Mouse (Mus musculus) neural tube, embryonic 12.5 days (tissue): Measurements from ENCODE around the gene Klhl23. TPM values are rescaled to one million over a fixed set of nuclear protein-coding genes. Genes with fewer than 3 reads are reported as not detected.

Source experiments
- ATAC-seq: fragments of 200-750 bp; cut with Nextera tagmentation; 2 replicates; pipeline ENCODE4 v1.8.0; 2017; ENCODE audit warnings: low read depth, mild to moderate bottlenecking, moderate TSS enrichment, moderate library complexity; ENCODE audit not compliant: low FRiP score
- H3K27ac ChIP-seq: fragments of 300-500 bp; sonication (generic); 2 replicates; pipeline ENCODE4 v1.5.1; 2016
- H3K27me3 ChIP-seq: fragments of 300-500 bp; sonication (generic); replicated peaks from 2 replicates; pipeline ENCODE4 v1.6.1; 2016; ENCODE audit warnings: mild to moderate bottlenecking
- H3K36me3 ChIP-seq: fragments of 300-500 bp; sonication (generic); 2 replicates; pipeline ENCODE4 v1.6.1; 2016; ENCODE audit warnings: mild to moderate bottlenecking
- H3K4me1 ChIP-seq: fragments of 300-500 bp; sonication (generic); 2 replicates; pipeline ENCODE4 v1.6.1; 2016
- H3K4me2 ChIP-seq: fragments of 300-500 bp; sonication (generic); replicated peaks from 2 replicates; pipeline ENCODE4 v1.6.1; 2016; ENCODE audit warnings: mild to moderate bottlenecking
- H3K4me3 ChIP-seq: fragments of 300-500 bp; sonication (generic); 2 replicates; pipeline ENCODE4 v1.5.1; 2016
- H3K9ac ChIP-seq: fragments of 300-500 bp; sonication (generic); 2 replicates; pipeline ENCODE4 v1.6.1; 2016; ENCODE audit warnings: mild to moderate bottlenecking
- H3K9me3 ChIP-seq: fragments of 300-500 bp; sonication (generic); 2 replicates; pipeline ENCODE4 v1.6.1; 2016; ENCODE audit warnings: mild to moderate bottlenecking
- WGBS: fragments of 180-500 bp; shearing (Covaris S2); methylation state at CpG from one replicate; pipeline ENCODE4 v1.1.7; 2016; 5-methylcytosine and 5-hydroxymethylcytosine counted together
- polyA plus RNA-seq: library from polyadenylated mRNA; unstranded; fragments of >200 nt; fragmentation: Nextera tagmentation; extraction: Ambion mirVana; gene quantifications from 2 replicates; pipeline ENCODE4 v1.2.1, GENCODE M21; 2016

Gene Klhl23
- polyA plus RNA-seq, 1 experiment from 2014 or later = 50.9 TPM

- no peak overlapping the region for H3K4me3 ChIP-seq
- no peaks in the 10 kb centered on the region for H3K4me1 ChIP-seq
- H3K9ac ChIP-seq = no peak overlapping the region
- no peak overlapping the region for H3K27ac ChIP-seq
- no peak for ATAC-seq
- no peaks in the 10 kb centered on the region for H3K27me3 ChIP-seq
- no peaks in the 10 kb centered on the region for H3K9me3 ChIP-seq
- WGBS = 70% methylated on average over 7 of the region's 7 CpGs
- H3K36me3 ChIP-seq = peaks cover 29% of the 10 kb centered on the region
- no peak overlapping the region for H3K4me2 ChIP-seq
Measured at GRCm38 (mm10) chr2:69837244-69837967, 15.7 kb downstream of the Klhl23 start.

DNA sequence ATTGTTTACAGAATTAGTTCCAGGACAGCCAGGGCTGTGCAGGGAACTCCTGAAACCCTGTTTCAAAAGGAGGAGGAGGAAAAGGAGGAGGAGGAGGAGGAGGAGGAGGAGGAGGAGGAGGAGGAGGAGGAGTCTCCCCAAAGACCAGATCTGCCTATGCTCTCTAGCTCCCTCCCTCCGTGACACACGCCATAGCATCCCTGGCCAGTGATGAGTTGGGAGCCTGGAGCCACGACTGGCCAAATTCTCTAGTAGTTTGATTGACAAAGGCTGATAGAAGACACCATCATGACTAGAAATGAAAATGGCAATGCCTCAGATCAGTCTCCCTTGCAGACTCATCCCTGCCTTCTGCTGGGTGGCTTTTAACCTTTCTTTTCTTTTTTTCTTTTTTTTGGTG, 16.3 kb downstream of the Klhl23 start:
- H3K9ac ChIP-seq = no peak overlapping the region
- H3K36me3 ChIP-seq = peaks cover 25% of the 10 kb centered on the region
- H3K4me3 ChIP-seq = no peak overlapping the region
- no peaks in the 10 kb centered on the region for H3K27me3 ChIP-seq
- H3K4me2 ChIP-seq = no peak overlapping the region
- ATAC-seq = no peak
- H3K27ac ChIP-seq = no peak overlapping the region
- H3K4me1 ChIP-seq = no peaks in the 10 kb centered on the region
- 30% methylated on average over 3 of the region's 3 CpGs for WGBS
- H3K9me3 ChIP-seq = no peaks in the 10 kb centered on the region

DNA sequence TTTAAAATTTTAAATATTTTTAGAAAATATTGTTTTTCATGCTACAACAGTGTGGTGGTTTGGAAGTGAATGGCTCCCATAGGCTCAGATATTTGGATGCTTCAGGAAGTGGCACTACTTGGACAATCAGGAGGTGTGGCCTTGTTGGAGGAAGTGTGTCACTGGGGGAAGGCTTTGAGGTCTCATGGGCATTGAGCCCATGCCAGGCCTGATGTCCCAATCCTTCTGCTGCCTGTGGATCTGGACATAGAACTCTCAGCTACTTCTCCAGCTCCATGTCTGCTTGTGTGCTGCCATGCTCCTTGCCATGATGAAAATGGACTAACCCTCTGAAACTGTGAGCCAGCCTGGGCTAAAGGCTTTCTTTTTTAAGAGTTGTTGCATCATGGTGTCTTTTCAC, 17.0 kb downstream of the Klhl23 start:
- Histone ChIP-seq H3K27ac (no peak overlapping the region), H3K4me3 (no peak overlapping the region), H3K4me2 (no peak overlapping the region), H3K36me3 (peaks cover 18% of the 10 kb centered on the region), H3K9me3 (no peaks in the 10 kb centered on the region), H3K9ac (no peak overlapping the region), H3K4me1 (no peaks in the 10 kb centered on the region), H3K27me3 (no peaks in the 10 kb centered on the region)
- ATAC-seq = no peak

- H3K36me3 ChIP-seq = peaks cover 11% of the 10 kb centered on the region
- H3K27ac ChIP-seq = no peak overlapping the region
- WGBS = 26% methylated on average over 6 of the region's 6 CpGs
- no peaks in the 10 kb centered on the region for H3K4me1 ChIP-seq
- no peak overlapping the region for H3K4me2 ChIP-seq
- H3K9ac ChIP-seq = no peak overlapping the region
- H3K9me3 ChIP-seq = no peaks in the 10 kb centered on the region
- no peaks in the 10 kb centered on the region for H3K27me3 ChIP-seq
- no peak overlapping the region for H3K4me3 ChIP-seq
- no peak for ATAC-seq
Measured at GRCm38 (mm10) chr2:69840261-69840660, 18.5 kb downstream of the Klhl23 start.

GRCm38 (mm10) chr2:69849215-69849614, 27.5 kb downstream of the Klhl23 start:
- Histone ChIP-seq H3K4me3 (no peak overlapping the region), H3K9ac (no peak overlapping the region), H3K27me3 (no peaks in the 10 kb centered on the region), H3K4me1 (no peaks in the 10 kb centered on the region), H3K9me3 (no peaks in the 10 kb centered on the region), H3K4me2 (no peak overlapping the region), H3K27ac (no peak overlapping the region), H3K36me3 (no peaks in the 10 kb centered on the region)
- no peak for ATAC-seq
- 82% methylated on average over 6 of the region's 6 CpGs for WGBS

DNA sequence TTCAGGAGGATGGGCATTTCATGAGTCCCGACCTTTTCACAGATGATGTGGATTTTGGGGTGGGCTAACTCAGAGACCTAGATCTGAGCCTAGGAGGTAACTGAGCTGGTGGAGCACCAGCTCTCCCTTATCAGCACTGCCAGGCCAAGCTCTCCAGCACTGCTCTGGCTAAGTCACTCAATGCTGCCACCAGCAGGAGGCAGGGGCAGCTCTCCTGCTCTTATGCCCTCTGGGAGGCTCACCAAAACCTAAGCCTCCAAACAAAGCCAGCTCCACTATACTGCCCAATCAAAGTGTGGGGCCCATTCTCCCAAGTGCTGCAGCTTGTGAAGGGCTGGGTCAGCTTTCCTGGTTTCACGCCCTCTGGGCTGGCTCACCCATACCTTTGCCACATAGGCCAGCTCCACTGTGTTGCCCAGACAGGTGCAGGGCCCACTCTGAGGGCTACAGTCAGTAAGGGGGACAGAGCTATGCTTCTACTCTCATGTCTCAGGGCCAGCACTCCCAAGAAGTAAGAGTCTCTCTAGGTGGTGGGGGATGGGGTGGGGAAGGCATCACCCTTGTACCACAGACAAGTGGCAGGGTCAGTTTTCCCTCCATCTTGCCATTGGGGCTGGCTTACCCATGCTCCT, 29.8 kb downstream of the Klhl23 start:
- Histone ChIP-seq H3K27me3 (no peaks in the 10 kb centered on the region), H3K4me3 (no peak overlapping the region), H3K36me3 (no peaks in the 10 kb centered on the region), H3K4me1 (no peaks in the 10 kb centered on the region), H3K27ac (no peak overlapping the region), H3K9ac (no peak overlapping the region), H3K4me2 (no peak overlapping the region), H3K9me3 (no peaks in the 10 kb centered on the region)
- 61% methylated on average over 2 of the region's 2 CpGs for WGBS
- no peak for ATAC-seq

DNA sequence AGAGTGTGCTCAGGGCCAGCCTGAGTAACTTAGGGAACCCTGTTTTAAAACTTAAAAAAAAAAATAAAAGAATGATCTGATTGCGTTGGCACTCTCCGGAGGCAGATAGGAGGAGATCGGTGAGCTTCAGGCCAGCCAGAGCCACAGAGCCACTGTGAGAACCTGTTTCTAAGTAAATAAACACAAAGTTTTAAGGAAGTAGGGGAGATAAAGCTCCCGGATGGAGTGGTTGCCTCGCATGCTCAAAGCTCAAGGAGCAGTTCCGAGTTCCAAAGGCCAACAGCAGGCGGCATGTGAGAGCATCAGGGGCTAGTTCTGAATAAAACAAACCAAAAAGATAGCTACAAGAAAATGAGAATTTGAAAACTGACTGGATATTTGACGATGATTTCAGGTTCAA, 34.6 kb downstream of the Klhl23 start:
- Histone ChIP-seq H3K27ac (no peak overlapping the region), H3K4me3 (no peak overlapping the region), H3K9me3 (no peaks in the 10 kb centered on the region), H3K27me3 (no peaks in the 10 kb centered on the region), H3K36me3 (no peaks in the 10 kb centered on the region), H3K4me2 (no peak overlapping the region), H3K4me1 (no peaks in the 10 kb centered on the region), H3K9ac (no peak overlapping the region)
- ATAC-seq = no peak
- WGBS = 73% methylated on average over 8 of the region's 8 CpGs

DNA sequence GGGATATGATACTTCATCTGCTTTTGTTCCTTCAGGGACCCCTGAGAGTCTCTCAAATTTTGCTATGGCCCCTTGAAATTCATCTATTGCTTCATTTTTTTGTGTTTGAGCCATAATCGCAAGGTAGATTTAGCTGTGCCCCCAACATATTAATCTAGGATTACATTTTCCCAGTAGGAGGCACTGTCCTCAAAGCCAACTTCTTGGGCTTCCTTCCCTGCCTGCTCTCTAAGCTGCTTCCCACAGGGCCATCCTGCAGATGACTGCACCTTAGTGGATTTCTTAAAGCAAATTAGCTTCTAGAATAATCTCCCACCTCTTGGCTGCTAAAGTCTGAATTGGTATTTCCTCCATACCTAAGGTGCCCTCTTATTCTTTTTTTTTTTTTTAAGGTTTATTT, 36.1 kb downstream of the Klhl23 start:
- H3K27me3 ChIP-seq = no peaks in the 10 kb centered on the region
- no peak overlapping the region for H3K27ac ChIP-seq
- H3K4me2 ChIP-seq = no peak overlapping the region
- WGBS = 78% methylated on average over 1 of the region's 1 CpGs
- no peaks in the 10 kb centered on the region for H3K9me3 ChIP-seq
- no peak overlapping the region for H3K4me3 ChIP-seq
- H3K36me3 ChIP-seq = no peaks in the 10 kb centered on the region
- no peak for ATAC-seq
- no peak overlapping the region for H3K9ac ChIP-seq
- peaks cover 6% of the 10 kb centered on the region; the same call in 1 of the 2 replicates for H3K4me1 ChIP-seq

DNA sequence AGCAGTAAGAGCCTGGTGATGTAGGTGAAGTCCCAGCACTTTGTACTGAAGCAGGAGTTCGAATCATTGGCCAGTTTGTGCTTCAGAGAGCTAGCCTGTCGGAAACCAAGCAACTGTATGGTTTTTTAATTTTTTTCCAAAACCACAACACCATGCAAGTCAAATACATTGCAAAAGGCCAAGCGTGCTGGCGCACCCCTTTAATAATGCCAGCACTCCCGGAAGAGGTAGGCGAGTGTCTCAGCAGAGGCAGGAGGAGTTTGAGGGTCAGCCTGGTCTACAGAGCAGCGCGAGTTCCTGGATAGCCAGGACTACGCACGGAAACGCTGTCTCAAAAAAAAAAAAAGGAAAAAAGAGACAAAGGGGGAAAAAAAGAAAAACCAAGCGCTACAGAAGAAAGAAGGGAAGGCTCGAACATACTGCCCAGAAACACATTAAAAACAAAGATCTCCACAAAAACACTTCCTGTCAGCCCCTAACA, 39.3 kb downstream of the Klhl23 start:
- H3K36me3 ChIP-seq = no peaks in the 10 kb centered on the region
- no peaks in the 10 kb centered on the region for H3K9me3 ChIP-seq
- peak; percentile 48 for ATAC-seq
- H3K4me1 ChIP-seq = peaks cover 7% of the 10 kb centered on the region
- peak overlapping the region; percentile 96 for H3K4me3 ChIP-seq
- H3K27ac ChIP-seq = no peak overlapping the region
- WGBS = 12% methylated on average over 13 of the region's 13 CpGs
- H3K9ac ChIP-seq = peak overlapping the region; percentile 99
- peak overlapping the region; percentile 90 for H3K4me2 ChIP-seq
- H3K27me3 ChIP-seq = no peaks in the 10 kb centered on the region

DNA sequence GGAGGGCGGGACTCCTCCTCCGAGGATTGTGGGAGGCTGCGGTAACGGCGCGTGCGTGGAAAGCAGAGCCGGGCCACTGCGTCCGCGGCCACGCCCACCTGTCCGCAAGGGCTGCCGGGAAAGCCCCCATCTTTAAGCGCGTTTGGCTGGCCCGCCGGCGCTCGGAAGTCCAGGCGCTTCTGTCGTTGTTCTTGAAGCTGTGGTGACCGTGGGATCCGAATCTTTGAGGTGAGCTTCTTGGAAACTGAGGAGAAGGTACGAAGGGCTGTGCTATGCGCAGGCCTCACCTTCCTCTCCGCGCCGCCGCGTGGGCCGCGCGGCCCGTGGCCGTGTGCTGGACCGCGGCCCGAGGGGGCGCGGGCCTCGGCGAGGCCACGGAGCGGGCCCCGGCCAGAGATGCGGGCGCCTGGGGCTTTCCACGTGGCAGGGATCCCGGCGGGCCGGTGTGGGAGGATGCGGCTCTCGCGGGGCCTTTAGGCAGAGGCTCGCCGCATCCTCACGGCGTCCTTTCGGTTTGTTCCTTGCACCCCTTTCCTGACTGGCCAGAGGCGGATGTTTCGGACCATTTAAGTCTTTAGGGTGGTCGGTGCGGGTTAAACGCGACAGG, 39.8 kb downstream of the Klhl23 start, which contains the start of gene Ssb:
Gene Ssb, plus strand, starts transcription at position 78 of the 607 bp plus-strand sequence.
- WGBS = under 1% methylated on average over 66 of the region's 66 CpGs
- Histone ChIP-seq H3K9ac (peak within 1 kb of the TSS; percentile 99), H3K27me3 (no peaks in the 10 kb centered on the region), H3K36me3 (no peaks in the 10 kb centered on the region), H3K4me2 (peak within 1 kb of the TSS; percentile 90), H3K9me3 (no peaks in the 10 kb centered on the region), H3K4me1 (peaks cover 7% of the 10 kb centered on the region), H3K27ac (peak within 1 kb of the TSS; percentile 77; the same call in 1 of the 2 replicates), H3K4me3 (peak within 1 kb of the TSS; percentile 96)
- ATAC-seq = peak; percentile 96

- Histone ChIP-seq H3K36me3 (peaks cover 4% of the 10 kb centered on the region; the same call in 1 of the 2 replicates), H3K27ac (no peak overlapping the region), H3K4me1 (peaks cover 7% of the 10 kb centered on the region), H3K9me3 (no peaks in the 10 kb centered on the region), H3K27me3 (no peaks in the 10 kb centered on the region), H3K4me2 (peak overlapping the region; percentile 90), H3K4me3 (peak overlapping the region; percentile 96), H3K9ac (peak overlapping the region; percentile 99)
- WGBS = 5% methylated on average over 13 of the region's 13 CpGs
- no peak for ATAC-seq
Measured at GRCm38 (mm10) chr2:69862117-69862657, 40.4 kb downstream of the Klhl23 start.

GRCm38 (mm10) chr2:69883990-69884391, 62.2 kb downstream of the Klhl23 start:
- Histone ChIP-seq H3K27me3 (no peaks in the 10 kb centered on the region), H3K4me3 (no peak overlapping the region), H3K9me3 (no peaks in the 10 kb centered on the region), H3K4me2 (peak overlapping the region; percentile 76; the same call in 1 of the 2 replicates), H3K36me3 (no peaks in the 10 kb centered on the region), H3K27ac (no peak overlapping the region), H3K4me1 (no peaks in the 10 kb centered on the region), H3K9ac (no peak overlapping the region)
- no peak for ATAC-seq
- 72% methylated on average over 2 of the region's 2 CpGs for WGBS
